Mouse (Mus musculus) left cerebral cortex, postnatal 25 days (tissue): Measurements from ENCODE around the gene Fbxl17. TPM values are rescaled to one million over a fixed set of nuclear protein-coding genes. Genes with fewer than 3 reads are reported as not detected.

ENCODE experiments used
- DNase-seq, 2 experiments: peaks; one replicate each; pipeline ENCODE4 v3.0.0; 2022; ENCODE audit warnings: low spot score in 2 of 2, mixed read lengths in 1 of 2
- intact Hi-C: fragments of 180-260 bp; cut with DNase I; formaldehyde crosslinking; loops from one replicate; pipeline ENCODE4 v1.15.1; 2025
- total RNA-seq, 2 experiments: library from RNA; stranded (reverse); gene quantifications; 2 replicates each; pipeline ENCODE4 v1.2.3; 2021

Gene Fbxl17
- total RNA-seq, result 10 to 100 TPM; 59.2 to 62.4 TPM

GRCm38 (mm10) chr17:63499636-63500155 lies at the start of gene Fbxl17:
Gene Fbxl17 (minus strand): TSS chr17:63500017.
- peak; percentile 62 to 75 for DNase-seq
- intact Hi-C loops, result no loop called here

GRCm38 (mm10) chr17:63547465-63547864 lies 47.6 kb upstream of the Fbxl17 start:
- peak in 1 of 2 experiments; percentile 25 for DNase-seq
- intact Hi-C loops, result no loop called here

- no peak for DNase-seq
- intact Hi-C loops, result no loop called here
Observed at GRCm38 (mm10) chr17:63534576-63535265, 34.9 kb upstream of the Fbxl17 start.

- DNase-seq, result no peak
- intact Hi-C loops, result no loop called here
Observed at GRCm38 (mm10) chr17:63533074-63533836, 33.4 kb upstream of the Fbxl17 start.

GRCm38 (mm10) chr17:63529476-63529875 lies 29.7 kb upstream of the Fbxl17 start:
- DNase-seq, result no peak
- intact Hi-C loops, result no loop called here

- intact Hi-C loops, result no loop called here
- peak in 1 of 2 experiments; percentile 82 for DNase-seq
Observed at GRCm38 (mm10) chr17:63520691-63521090, 20.9 kb upstream of the Fbxl17 start.

- intact Hi-C loops, result no loop called here
- no peak for DNase-seq
Observed at GRCm38 (mm10) chr17:63510451-63510850, 10.6 kb upstream of the Fbxl17 start.

- DNase-seq, result no peak
- intact Hi-C loops, result no loop called here
Observed at GRCm38 (mm10) chr17:63501091-63501490, 1.3 kb upstream of the Fbxl17 start.

GRCm38 (mm10) chr17:63500156-63500834 lies 478 bp upstream of the Fbxl17 start:
- intact Hi-C loops, result no loop called here
- peak; percentile 85 to 89 for DNase-seq

- intact Hi-C loops, result no loop called here
- DNase-seq, result peak; percentile 14 to 38
Observed at GRCm38 (mm10) chr17:63498717-63499635, 841 bp downstream of the Fbxl17 start.

- intact Hi-C loops, result no loop called here
- no peak for DNase-seq
Observed at GRCm38 (mm10) chr17:63498182-63498716, 1.6 kb downstream of the Fbxl17 start.

GRCm38 (mm10) chr17:63497206-63497731 lies 2.5 kb downstream of the Fbxl17 start:
- intact Hi-C loops, result no loop called here

GRCm38 (mm10) chr17:63496153-63496552 lies 3.7 kb downstream of the Fbxl17 start:
- DNase-seq, result no peak
- intact Hi-C loops, result no loop called here

More at GRCm38 (mm10) chr17:63497206-63497731, 2.5 kb downstream of the Fbxl17 start:
- DNase-seq, result no peak

GRCm38 (mm10) chr17:63493876-63494580 lies 5.8 kb downstream of the Fbxl17 start:
- intact Hi-C loops, result no loop called here

GRCm38 (mm10) chr17:63493274-63493673 lies 6.5 kb downstream of the Fbxl17 start:
- intact Hi-C loops, result no loop called here
- DNase-seq, result peak in 1 of 2 experiments; percentile 29

More at GRCm38 (mm10) chr17:63493876-63494580, 5.8 kb downstream of the Fbxl17 start:
- no peak for DNase-seq

- no peak for DNase-seq
- intact Hi-C loops, result no loop called here
Observed at GRCm38 (mm10) chr17:63492665-63493273, 7.0 kb downstream of the Fbxl17 start.

GRCm38 (mm10) chr17:63489525-63489924 lies 10.3 kb downstream of the Fbxl17 start:
- no peak for DNase-seq
- intact Hi-C loops, result no loop called here
